Mouse (Mus musculus) erythroblast, embryonic 14.5 days (primary cell): ENCODE results near the gene Ctf2. TPM values are rescaled to one million over a fixed set of nuclear protein-coding genes. Genes with fewer than 3 reads are reported as not detected.

Experiments used
- H3K27me3 ChIP-seq: 2 replicates; pipeline ENCODE4 v1.6.1; 2012; ENCODE audit warnings: inconsistent platforms; ENCODE audit not compliant: control insufficient read depth
- H3K36me3 ChIP-seq: 2 replicates; pipeline ENCODE4 v1.6.1; 2012; ENCODE audit warnings: mild to moderate bottlenecking, inconsistent platforms; ENCODE audit not compliant: control insufficient read depth
- H3K4me1 ChIP-seq: 2 replicates; pipeline ENCODE4 v1.6.1; 2012; ENCODE audit warnings: inconsistent platforms; ENCODE audit not compliant: control insufficient read depth
- H3K4me3 ChIP-seq: replicated peaks from 2 replicates; pipeline ENCODE3; 2012; ENCODE audit warnings: moderate library complexity, mild to moderate bottlenecking, inconsistent platforms
- H3K9me3 ChIP-seq: 2 replicates; pipeline ENCODE4 v1.6.1; 2012; ENCODE audit warnings: low read length, inconsistent platforms, mixed read lengths; ENCODE audit not compliant: control insufficient read depth
- GATA1 ChIP-seq: IDR thresholded peaks from 2 replicates; pipeline ENCODE4 v1.6.1; 2012; ENCODE audit warnings: low read length, inconsistent platforms, mixed read lengths
- TAL1 ChIP-seq: IDR thresholded peaks from 3 replicates; pipeline ENCODE4 v1.6.1; 2012; ENCODE audit warnings: low read length, inconsistent platforms, mixed read lengths
- polyA plus RNA-seq: library from polyadenylated mRNA; stranded (reverse); fragments of >175 nt; gene quantifications from 2 replicates; pipeline ENCODE4 v1.2.3, GENCODE M21; 2012

Ctf2 gene
- polyA plus RNA-seq, 1 experiment = 0.02 TPM

DNA sequence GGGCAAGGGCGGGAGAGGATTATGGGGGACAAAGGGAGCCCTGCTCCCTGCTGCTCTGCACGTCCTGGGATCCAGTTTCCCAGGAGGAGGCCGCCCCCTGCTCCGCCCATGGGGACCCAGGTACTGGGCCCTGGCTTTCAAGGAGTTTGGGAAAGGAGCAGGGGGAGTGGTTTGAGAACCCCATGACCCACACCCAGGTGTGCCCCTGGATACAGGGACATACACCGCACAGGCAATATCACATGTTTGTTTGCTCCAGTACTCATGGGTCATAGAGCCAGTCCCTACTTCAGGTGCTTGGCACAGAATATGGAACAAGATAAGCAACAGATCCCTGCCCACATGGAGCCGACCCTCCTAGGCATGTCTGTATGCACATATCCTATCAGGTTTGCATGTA is 6.0 kb downstream of the Ctf2 start:
- Histone ChIP-seq H3K27me3 (no peaks in the 10 kb centered on the region; the same call in 1 of the 2 replicates), H3K36me3 (no peaks in the 10 kb centered on the region), H3K4me3 (no peak overlapping the region), H3K9me3 (no peaks in the 10 kb centered on the region), H3K4me1 (no peaks in the 10 kb centered on the region)
- TF ChIP-seq TAL1 (no peak), GATA1 (no peak)

DNA sequence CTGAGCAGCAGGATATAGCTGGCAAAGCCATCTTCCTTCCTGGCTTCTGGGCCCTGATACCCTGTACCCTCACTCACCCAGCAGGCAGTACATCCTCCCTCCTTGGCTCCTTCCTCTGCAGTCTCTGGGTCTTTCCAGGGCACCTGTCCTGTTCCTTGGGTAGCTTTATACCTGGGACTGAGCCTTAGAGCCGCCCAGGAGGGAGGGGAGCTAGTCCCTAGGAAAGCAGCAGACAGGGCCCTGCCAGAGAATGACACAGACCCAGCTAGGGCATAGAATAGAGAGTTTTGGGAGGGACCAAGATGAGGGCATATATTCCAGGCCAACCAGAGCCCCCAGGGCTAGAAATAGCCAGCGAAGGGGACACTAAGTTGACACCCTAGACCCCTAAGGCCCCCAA is 6.5 kb downstream of the Ctf2 start:
- Histone ChIP-seq H3K36me3 (no peaks in the 10 kb centered on the region), H3K4me1 (no peaks in the 10 kb centered on the region), H3K9me3 (no peaks in the 10 kb centered on the region), H3K4me3 (no peak overlapping the region), H3K27me3 (no peaks in the 10 kb centered on the region; the same call in 1 of the 2 replicates)
- TF ChIP-seq TAL1 (no peak), GATA1 (no peak)

DNA sequence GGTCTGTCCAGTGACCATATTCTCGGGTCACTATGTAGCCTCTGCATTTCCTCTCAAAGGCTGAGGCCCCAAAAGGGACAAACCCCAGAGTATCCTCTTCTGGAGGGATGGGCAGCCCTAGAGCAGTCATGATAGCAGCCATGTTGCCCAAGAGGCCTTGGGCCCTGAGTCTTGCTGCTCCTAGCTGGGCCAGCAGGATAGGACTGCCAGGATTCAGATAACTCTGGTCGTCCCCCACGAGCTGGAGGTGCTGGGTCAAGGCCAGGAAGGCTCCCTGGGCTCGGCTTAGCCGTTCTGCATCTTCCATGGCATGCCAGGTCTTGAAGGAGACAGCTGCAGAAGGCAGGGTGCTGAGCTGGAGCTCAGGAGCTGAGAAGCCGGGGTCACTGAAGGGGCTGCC is 12.7 kb downstream of the Ctf2 start:
- H3K4me3 ChIP-seq = no peak overlapping the region
- H3K4me1 ChIP-seq = peaks cover 8% of the 10 kb centered on the region
- no peaks in the 10 kb centered on the region; the same call in 1 of the 2 replicates for H3K36me3 ChIP-seq
- TF ChIP-seq GATA1 (no peak), TAL1 (no peak)
- no peaks in the 10 kb centered on the region for H3K9me3 ChIP-seq
- peaks cover 20% of the 10 kb centered on the region for H3K27me3 ChIP-seq

DNA sequence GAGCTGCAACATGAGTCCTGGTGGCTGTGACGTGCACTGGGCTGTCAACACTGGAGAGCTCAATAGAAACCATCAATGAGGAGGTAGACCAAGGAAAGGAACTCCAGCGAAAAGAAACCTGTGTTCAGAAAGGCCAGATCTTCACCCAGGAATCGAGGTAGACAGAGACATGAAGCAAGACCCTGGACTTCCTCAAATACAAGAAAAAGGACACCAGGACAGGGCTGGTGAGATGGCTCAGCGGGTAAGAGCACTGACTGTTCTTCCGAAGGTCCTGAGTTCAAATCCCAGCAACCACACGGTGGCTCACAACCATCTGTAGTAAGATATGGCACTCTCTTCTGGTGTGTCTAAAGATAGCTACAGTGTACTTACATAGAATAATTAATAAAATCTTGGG is 13.6 kb downstream of the Ctf2 start:
- Histone ChIP-seq H3K27me3 (peaks cover 20% of the 10 kb centered on the region), H3K4me1 (peaks cover 9% of the 10 kb centered on the region), H3K36me3 (no peaks in the 10 kb centered on the region; the same call in 1 of the 2 replicates), H3K4me3 (no peak overlapping the region), H3K9me3 (no peaks in the 10 kb centered on the region)
- no peak for TF ChIP-seq GATA1

DNA sequence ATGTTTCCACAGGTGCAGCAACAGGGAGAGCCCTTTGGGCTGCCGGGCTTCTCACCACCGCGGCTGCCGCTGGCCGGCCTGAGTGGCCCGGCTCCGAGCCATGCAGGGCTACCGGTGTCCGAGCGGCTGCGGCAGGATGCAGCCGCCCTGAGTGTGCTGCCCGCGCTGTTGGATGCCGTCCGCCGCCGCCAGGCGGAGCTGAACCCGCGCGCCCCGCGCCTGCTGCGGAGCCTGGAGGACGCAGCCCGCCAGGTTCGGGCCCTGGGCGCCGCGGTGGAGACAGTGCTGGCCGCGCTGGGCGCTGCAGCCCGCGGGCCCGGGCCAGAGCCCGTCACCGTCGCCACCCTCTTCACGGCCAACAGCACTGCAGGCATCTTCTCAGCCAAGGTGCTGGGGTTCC is 15.0 kb downstream of the Ctf2 start:
- H3K36me3 ChIP-seq = no peaks in the 10 kb centered on the region; the same call in 1 of the 2 replicates
- H3K9me3 ChIP-seq = no peaks in the 10 kb centered on the region
- peaks cover 20% of the 10 kb centered on the region for H3K27me3 ChIP-seq
- TF ChIP-seq TAL1 = no peak
- TF ChIP-seq GATA1 = no peak
- peaks cover 22% of the 10 kb centered on the region for H3K4me1 ChIP-seq
- H3K4me3 ChIP-seq = peak overlapping the region; percentile 53

DNA sequence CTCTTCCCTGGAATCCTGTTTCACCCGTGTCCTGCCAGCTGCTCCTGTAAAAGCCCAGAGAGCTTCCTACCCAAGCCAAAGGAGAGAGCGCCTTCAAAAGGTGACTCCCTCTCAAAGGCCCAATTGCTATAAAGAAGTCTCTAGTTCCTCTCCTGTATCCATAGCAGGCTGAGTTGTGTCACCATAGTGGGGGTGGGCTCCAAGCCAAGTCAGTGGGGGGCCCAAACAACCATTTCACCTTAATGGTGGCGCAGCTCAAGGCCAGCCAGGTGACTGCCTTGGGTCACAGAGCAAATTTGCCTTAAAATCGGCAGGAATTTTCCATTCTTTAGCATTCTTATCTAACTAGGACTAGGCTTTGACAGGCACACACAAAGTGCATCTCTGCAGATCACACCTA is 17.1 kb downstream of the Ctf2 start:
- Histone ChIP-seq H3K9me3 (no peaks in the 10 kb centered on the region), H3K36me3 (no peaks in the 10 kb centered on the region; the same call in 1 of the 2 replicates), H3K27me3 (peaks cover 20% of the 10 kb centered on the region), H3K4me3 (no peak overlapping the region), H3K4me1 (peaks cover 26% of the 10 kb centered on the region)
- TF ChIP-seq GATA1 (no peak), TAL1 (no peak)

DNA sequence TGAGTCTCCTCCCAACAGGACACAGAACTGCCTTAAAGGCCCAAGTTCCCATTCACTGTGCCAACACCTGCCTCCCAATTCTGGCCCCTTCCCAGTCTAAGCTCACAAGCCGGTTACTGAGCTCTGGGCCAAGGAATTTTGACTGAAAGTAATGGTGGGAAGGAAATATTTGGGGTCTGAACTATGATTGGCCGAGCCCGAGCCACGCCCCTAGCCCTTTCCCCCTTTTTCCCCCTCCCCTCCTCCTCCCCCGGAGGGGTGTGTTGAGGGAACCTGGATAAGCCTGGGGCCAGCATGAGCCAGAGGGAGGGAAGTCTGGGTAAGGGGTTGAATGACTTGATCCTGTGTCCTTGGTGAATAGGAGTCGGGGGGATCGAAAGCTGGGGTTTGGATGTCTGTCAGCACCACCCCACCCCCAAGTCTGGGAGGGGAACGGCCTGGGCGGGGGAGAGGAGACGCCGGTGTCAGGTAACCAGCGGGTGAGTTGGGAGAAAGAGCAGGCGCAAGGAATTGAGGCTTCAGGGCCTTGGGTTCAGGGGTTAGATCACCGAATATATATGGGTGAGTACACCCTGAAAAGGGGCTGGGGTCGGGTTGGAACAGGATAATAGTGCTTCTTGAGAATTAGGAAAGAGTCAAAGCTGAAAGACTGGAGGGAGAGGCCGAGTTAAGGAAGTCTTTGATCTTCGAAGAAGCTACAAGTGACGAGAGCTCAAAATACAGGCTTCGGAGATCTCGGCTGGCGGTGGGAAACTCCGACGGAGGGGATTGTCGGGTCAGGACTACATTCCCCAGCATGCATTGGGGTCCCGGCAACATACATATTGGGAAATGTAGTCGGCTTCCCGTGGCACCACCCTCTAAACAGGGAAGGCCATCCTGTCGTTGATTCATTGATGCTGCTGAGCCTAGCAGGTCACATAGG is 19.2 kb downstream of the Ctf2 start, which contains the start of gene Ctf1:
Ctf1 (plus strand) TSS at position 276 of the 925 bp plus-strand sequence.
- Histone ChIP-seq H3K27me3 (peaks cover 19% of the 10 kb centered on the region), H3K4me1 (peaks cover 44% of the 10 kb centered on the region), H3K36me3 (no peaks in the 10 kb centered on the region; the same call in 1 of the 2 replicates), H3K4me3 (peak within 1 kb of the TSS; percentile 49), H3K9me3 (no peaks in the 10 kb centered on the region)
- no peak for TF ChIP-seq TAL1
- TF ChIP-seq GATA1 = no peak

DNA sequence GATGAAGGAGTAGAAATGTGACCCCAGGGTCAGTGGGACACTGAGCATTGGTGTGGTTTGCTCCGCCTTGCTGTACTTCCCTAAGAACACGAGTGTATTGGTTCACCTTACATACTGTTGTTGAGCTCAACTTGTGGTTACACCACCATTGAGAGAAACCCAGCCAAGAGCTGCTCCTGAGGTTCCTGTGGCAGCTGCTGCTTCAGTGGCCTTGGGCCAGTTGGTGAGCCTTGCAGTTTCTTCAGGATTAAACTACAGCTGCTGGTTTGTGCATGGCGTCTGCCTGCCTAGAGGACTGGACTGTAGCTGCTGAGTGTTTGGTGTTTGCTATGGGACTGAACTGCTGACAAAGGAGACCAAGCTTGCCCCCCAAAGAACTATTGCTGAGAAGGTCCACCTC is 20.5 kb downstream of the Ctf2 start:
- Histone ChIP-seq H3K4me3 (no peak overlapping the region), H3K4me1 (peaks cover 45% of the 10 kb centered on the region), H3K27me3 (peaks cover 7% of the 10 kb centered on the region), H3K36me3 (peaks cover 2% of the 10 kb centered on the region; the same call in 1 of the 2 replicates), H3K9me3 (no peaks in the 10 kb centered on the region)
- no peak for TF ChIP-seq GATA1
- no peak for TF ChIP-seq TAL1

DNA sequence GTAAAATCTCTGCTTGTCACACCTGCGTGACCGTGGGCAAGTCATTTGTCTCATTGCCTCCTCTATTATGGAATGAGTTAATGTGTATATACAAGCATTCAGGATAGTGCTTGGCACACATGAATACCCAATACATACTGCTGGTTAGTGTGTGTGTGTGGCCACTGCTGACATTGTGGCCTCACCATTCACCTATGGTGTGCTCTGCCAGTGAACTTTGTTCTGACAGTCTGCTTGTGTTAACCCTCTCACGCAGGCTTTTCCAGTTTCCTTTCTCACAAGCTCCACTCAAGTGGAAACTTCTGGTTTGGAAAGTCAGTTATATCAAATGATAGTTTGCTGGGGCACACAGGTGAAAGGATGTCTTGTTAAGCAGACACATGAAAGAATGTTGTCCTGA is 20.9 kb downstream of the Ctf2 start:
- peaks cover 6% of the 10 kb centered on the region for H3K36me3 ChIP-seq
- H3K27me3 ChIP-seq = peaks cover 3% of the 10 kb centered on the region
- H3K4me3 ChIP-seq = no peak overlapping the region
- H3K9me3 ChIP-seq = no peaks in the 10 kb centered on the region
- peaks cover 45% of the 10 kb centered on the region for H3K4me1 ChIP-seq
- TF ChIP-seq TAL1 = no peak
- no peak for TF ChIP-seq GATA1
